Mouse (Mus musculus) lung, embryonic 14.5 days (tissue): ENCODE results near the gene Pik3r2. TPM values are rescaled to one million over a fixed set of nuclear protein-coding genes. Genes with fewer than 3 reads are reported as not detected.
A peak's percentile ranks its signal among the peaks of the same experiment; 100 is the strongest.

Source experiments
- ATAC-seq: fragments of 200-750 bp; cut with Nextera tagmentation; 2 replicates; pipeline ENCODE4 v1.8.0; 2017; ENCODE audit warnings: mild to moderate bottlenecking, moderate TSS enrichment, moderate library complexity; ENCODE audit not compliant: insufficient read depth
- DNase-seq: peaks from one replicate; pipeline ENCODE4 v3.0.0-alpha.2; 2015
- H3K27ac ChIP-seq: fragments of 300-500 bp; sonication (generic); 2 replicates; pipeline ENCODE4 v1.5.1; 2014; ENCODE audit warnings: low read depth, mild to moderate bottlenecking, moderate library complexity
- H3K27me3 ChIP-seq: fragments of 300-500 bp; sonication (generic); 2 replicates; pipeline ENCODE4 v1.6.1; 2014; ENCODE audit warnings: low read length, control low read depth; ENCODE audit not compliant: insufficient read depth
- H3K36me3 ChIP-seq: fragments of 300-500 bp; sonication (generic); 2 replicates; pipeline ENCODE4 v1.6.1; 2014; ENCODE audit warnings: control low read depth; ENCODE audit not compliant: insufficient read depth
- H3K4me1 ChIP-seq: fragments of 300-500 bp; sonication (generic); 2 replicates; pipeline ENCODE4 v1.6.1; 2014; ENCODE audit warnings: antibody characterized with exemption, control low read depth; ENCODE audit not compliant: insufficient read depth
- H3K4me2 ChIP-seq: fragments of 300-500 bp; sonication (generic); 2 replicates; pipeline ENCODE4 v1.6.1; 2014; ENCODE audit warnings: mild to moderate bottlenecking
- H3K4me3 ChIP-seq: fragments of 300-500 bp; sonication (generic); 2 replicates; pipeline ENCODE4 v1.5.1; 2014; ENCODE audit warnings: low read depth, low read length
- H3K9ac ChIP-seq: fragments of 300-500 bp; sonication (generic); 2 replicates; pipeline ENCODE4 v1.6.1; 2014
- H3K9me3 ChIP-seq: fragments of 300-500 bp; sonication (generic); 2 replicates; pipeline ENCODE4 v1.6.1; 2016; ENCODE audit warnings: low read depth, low read length, control low read depth
- CTCF ChIP-seq: IDR thresholded peaks from 2 replicates; pipeline ENCODE4 v1.5.1; 2016; ENCODE audit warnings: antibody characterized with exemption, low read depth
- WGBS: fragments of 180-500 bp; shearing (Covaris S2); extraction: QIAGEN DNeasy Blood & Tissue Kit; methylation state at CpG from one replicate; pipeline ENCODE4 v1.1.7; 2014; 5-methylcytosine and 5-hydroxymethylcytosine counted together
- polyA plus RNA-seq: library from polyadenylated mRNA; unstranded; fragments of >200 nt; fragmentation: Nextera tagmentation; extraction: Ambion mirVana; gene quantifications from 2 replicates; pipeline ENCODE4 v1.2.1, GENCODE M21; 2014

Pik3r2 gene
- polyA plus RNA-seq, 1 experiment from 2014 or later = 52.4 TPM

GRCm38 (mm10) chr8:70807304-70807703 lies 30.8 kb upstream of the Pik3r2 start:
- 32% methylated on average over 1 of the region's 1 CpGs for WGBS
- Histone ChIP-seq H3K9me3 (no peaks in the 10 kb centered on the region), H3K27ac (no peak overlapping the region), H3K4me3 (no peak overlapping the region), H3K9ac (no peak overlapping the region), H3K4me1 (peaks cover 5% of the 10 kb centered on the region; the same call in 1 of the 2 replicates), H3K4me2 (no peak overlapping the region), H3K36me3 (no peaks in the 10 kb centered on the region), H3K27me3 (peaks cover 14% of the 10 kb centered on the region)
- ATAC-seq = no peak
- no peak for DNase-seq
- TF ChIP-seq CTCF = no peak

- no peak for TF ChIP-seq CTCF
- Histone ChIP-seq H3K27ac (no peak overlapping the region), H3K4me2 (no peak overlapping the region), H3K9ac (no peak overlapping the region), H3K36me3 (no peaks in the 10 kb centered on the region), H3K4me3 (no peak overlapping the region), H3K4me1 (peaks cover 5% of the 10 kb centered on the region; the same call in 1 of the 2 replicates), H3K9me3 (no peaks in the 10 kb centered on the region), H3K27me3 (peaks cover 14% of the 10 kb centered on the region)
- ATAC-seq (no peak), DNase-seq (no peak)
- WGBS = 60% methylated on average over 4 of the region's 4 CpGs
Measured at GRCm38 (mm10) chr8:70806541-70806940, 30.0 kb upstream of the Pik3r2 start.

DNA sequence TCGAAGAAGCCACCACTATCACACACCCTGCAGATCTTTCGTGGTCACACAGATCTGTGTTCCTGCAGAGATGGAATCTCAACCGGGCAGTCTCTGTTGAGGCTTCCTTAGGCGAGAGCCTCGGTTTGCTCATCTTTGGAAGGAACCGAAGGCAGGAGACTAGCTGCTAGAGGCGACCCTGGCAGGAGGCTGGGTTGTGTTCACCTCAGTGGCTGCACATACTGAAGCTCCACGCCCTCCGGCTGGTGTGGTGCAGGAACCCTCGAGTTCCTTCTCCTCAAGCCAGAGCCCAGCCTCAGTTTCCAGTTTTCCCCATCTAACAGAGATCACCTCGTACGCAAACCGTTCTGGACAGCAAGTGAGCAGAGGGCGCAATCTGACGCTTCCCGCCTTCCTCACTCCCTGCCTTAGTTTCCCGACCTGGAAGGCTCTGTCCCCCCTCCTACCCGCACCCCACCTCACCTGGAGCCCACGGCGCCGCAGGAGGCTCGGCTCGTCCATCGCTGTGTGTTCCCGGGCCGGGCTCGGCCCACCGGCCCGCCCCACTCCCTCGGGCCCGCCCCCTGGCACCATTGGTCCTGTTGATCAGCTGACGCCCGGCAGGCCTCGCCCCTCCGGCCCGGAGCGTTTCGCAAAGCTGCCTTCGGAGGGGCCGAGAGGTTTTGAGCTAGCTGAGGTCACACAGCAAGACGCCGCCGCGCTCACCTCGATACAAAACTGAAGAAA lies 28.1 kb upstream of the Pik3r2 start, which contains the start of gene Mast3:
Mast3 (minus strand) TSS at position 574 of the 726 bp plus-strand sequence.
- WGBS = under 1% methylated on average over 45 of the region's 45 CpGs
- Histone ChIP-seq H3K27me3 (peaks cover 16% of the 10 kb centered on the region), H3K36me3 (no peaks in the 10 kb centered on the region), H3K4me1 (peaks cover 5% of the 10 kb centered on the region; the same call in 1 of the 2 replicates), H3K27ac (no peak within 1 kb of the TSS), H3K9ac (peak within 1 kb of the TSS; percentile 26), H3K4me2 (peak within 1 kb of the TSS; percentile 94), H3K4me3 (peak within 1 kb of the TSS; percentile 50), H3K9me3 (no peaks in the 10 kb centered on the region)
- ATAC-seq = peak; percentile 94
- no peak for TF ChIP-seq CTCF
- DNase-seq = peak; percentile 93

DNA sequence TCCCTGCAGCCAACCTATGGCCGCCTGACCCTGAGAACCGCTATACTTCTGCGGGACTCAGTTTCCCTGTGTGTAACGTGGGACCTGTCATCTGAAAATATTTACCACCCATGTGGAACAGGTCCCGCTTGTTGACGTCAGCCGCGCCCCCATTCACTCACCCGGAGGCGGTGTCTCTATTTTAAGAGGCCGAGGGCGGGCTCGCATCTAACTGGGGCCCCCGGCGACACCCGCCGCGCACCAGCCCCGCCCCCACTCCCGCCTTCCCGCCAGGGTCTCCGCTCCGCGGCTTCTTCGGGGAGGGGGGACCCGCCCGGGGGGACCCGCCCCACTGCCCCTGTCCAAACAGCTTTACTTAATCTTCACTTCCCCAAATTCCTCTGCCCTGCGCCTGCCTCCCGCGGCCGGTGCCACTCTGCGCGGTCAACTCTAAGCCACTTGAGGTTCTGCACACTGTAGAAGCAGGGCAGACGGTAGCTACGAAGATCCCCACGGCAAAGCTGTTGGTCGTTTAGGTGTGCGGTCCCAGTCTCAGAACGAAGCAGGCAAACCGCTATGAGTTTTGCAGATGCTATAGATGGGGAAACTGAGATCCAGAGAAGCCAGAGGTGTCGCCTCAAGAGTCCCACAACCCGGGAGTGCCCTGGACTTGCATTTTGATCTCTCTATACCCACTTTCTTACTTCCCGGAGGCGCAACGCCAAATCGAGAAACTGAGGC lies 27.4 kb upstream of the Pik3r2 start:
- peak overlapping the region; percentile 26 for H3K9ac ChIP-seq
- peak overlapping the region; percentile 94 for H3K4me2 ChIP-seq
- TF ChIP-seq CTCF = no peak
- no peak overlapping the region for H3K27ac ChIP-seq
- no peak for ATAC-seq
- no peaks in the 10 kb centered on the region for H3K9me3 ChIP-seq
- peak; percentile 39 for DNase-seq
- WGBS = 1% methylated on average over 47 of the region's 47 CpGs
- H3K36me3 ChIP-seq = no peaks in the 10 kb centered on the region
- peak overlapping the region; percentile 50 for H3K4me3 ChIP-seq
- H3K27me3 ChIP-seq = peaks cover 24% of the 10 kb centered on the region
- H3K4me1 ChIP-seq = peaks cover 5% of the 10 kb centered on the region; the same call in 1 of the 2 replicates

DNA sequence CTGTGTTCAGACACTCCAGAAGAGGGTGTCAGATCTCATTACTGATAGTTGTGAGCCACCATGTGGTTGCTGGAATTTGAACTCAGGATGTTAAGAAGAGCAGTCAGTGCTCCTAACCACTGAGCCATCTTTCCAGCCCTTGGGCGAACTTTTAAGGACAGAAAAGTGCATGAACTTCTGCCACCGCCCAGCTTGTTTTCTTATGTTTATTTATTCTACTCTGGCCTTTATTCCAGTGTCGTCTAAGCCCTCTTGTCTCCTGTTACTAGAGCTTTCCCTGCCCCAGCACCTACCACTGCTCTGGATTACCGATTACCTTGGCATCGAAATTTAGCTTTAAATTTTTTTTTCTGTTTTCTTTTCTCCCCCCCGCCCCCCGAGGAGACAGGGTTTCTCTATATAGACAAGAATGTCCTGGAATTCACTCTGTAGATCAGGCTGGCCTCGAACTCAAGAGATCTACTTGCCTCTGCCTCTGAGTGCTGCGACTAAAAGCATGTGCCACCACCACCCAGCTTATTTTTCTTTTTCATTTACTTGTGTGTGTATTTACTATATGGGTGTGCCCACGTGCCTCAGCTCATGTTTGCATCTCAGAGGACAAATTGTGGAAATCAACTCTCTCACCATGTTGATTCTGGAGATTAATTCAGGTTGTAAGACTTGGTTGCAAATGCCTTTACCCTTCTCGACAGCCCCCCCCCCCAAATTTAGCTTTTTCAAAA lies 26.4 kb upstream of the Pik3r2 start:
- DNase-seq = no peak
- no peak overlapping the region for H3K9ac ChIP-seq
- no peak for TF ChIP-seq CTCF
- ATAC-seq = no peak
- no peaks in the 10 kb centered on the region for H3K36me3 ChIP-seq
- H3K4me1 ChIP-seq = peaks cover 6% of the 10 kb centered on the region; the same call in 1 of the 2 replicates
- H3K9me3 ChIP-seq = no peaks in the 10 kb centered on the region
- peaks cover 33% of the 10 kb centered on the region for H3K27me3 ChIP-seq
- WGBS = 49% methylated on average over 11 of the region's 11 CpGs
- H3K27ac ChIP-seq = no peak overlapping the region
- no peak overlapping the region; the same call in 1 of the 2 replicates for H3K4me2 ChIP-seq
- no peak overlapping the region; the same call in 1 of the 2 replicates for H3K4me3 ChIP-seq

DNA sequence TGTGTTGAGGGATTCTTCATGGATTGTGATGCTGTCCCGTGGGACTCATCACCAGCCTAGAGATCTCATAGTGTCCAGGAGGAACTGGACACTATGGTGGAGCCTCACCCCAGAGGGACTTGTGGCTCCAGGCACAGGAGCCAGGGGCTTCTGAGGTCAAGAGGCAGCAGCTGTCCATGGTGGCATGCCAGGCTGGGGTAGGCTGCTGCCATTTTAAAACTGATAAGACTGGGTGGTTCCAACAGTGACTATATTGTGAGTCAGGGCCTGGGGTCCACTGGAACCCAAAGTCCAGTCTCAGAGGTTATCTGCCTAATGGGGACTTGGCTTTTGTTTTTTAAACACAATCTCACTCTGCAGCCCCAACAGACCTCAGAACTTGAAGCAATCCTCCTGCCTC lies 25.3 kb upstream of the Pik3r2 start:
- Histone ChIP-seq H3K4me1 (peaks cover 9% of the 10 kb centered on the region; the same call in 1 of the 2 replicates), H3K9me3 (no peaks in the 10 kb centered on the region), H3K27me3 (peaks cover 37% of the 10 kb centered on the region), H3K4me2 (no peak overlapping the region), H3K36me3 (no peaks in the 10 kb centered on the region), H3K4me3 (no peak overlapping the region), H3K27ac (no peak overlapping the region), H3K9ac (no peak overlapping the region)
- TF ChIP-seq CTCF = no peak
- DNase-seq (no peak), ATAC-seq (no peak)
- WGBS = 71% methylated on average over 1 of the region's 1 CpGs
